Mouse (Mus musculus): Measurements from ENCODE around the gene Mylip. TPM values are rescaled to one million over a fixed set of nuclear protein-coding genes. Genes with fewer than 3 reads are reported as not detected.

Gene Mylip
- polyA plus RNA-seq, 3 experiments from 2014 or later = 9.4 to 14.9 (median 13.6) TPM

GRCm38 (mm10) chr13:45391854-45392454 lies 2.4 kb downstream of the Mylip start:
- ATAC-seq = no peak

DNA sequence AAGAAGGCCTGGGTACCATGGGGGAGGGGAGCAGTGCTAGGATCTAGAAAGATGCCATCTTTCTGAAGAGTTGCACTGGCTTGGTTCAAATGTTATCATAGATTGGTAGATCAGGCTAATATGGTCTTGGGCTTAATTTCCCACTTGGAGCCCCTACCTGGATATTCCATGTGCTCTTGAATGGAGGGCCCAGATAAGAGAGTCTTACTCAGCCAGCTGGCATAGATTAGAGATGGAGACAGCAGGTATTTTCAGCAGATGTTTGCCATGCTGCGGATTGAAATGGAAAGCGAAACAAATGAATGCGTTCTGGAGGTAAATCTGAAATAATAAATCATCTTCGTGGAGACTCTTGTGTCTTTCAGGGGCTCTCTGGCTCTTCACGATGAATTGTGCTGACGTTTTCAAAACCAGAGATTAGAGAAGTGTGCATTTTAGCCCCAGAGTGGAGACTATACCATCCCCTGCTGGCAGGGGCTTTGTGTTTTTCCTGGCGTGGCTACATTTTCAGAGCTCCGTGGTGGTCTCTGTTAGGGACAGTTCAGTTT lies 4.8 kb downstream of the Mylip start:
- ATAC-seq = no peak

DNA sequence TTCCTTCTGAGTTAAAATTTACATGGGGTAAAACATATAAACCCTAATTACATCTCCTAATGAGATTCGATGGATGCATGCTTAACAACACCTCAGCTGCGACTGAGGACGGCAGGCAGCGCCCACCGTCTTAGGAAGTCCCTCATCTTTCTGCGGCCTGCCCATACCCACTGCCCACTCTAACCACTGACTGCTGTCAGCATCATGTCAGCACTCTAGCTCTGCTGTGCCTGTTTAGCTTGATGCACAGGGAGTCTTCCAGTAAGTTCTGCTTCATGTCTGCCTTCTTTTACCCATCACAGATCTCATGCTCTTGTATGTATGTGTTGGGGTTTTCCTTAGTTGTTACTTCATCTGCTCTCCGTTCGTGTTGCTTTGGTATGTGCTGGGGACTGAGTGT lies 7.2 kb downstream of the Mylip start:
- ATAC-seq = no peak

GRCm38 (mm10) chr13:45397240-45397639 lies 7.7 kb downstream of the Mylip start:
- no peak for ATAC-seq

DNA sequence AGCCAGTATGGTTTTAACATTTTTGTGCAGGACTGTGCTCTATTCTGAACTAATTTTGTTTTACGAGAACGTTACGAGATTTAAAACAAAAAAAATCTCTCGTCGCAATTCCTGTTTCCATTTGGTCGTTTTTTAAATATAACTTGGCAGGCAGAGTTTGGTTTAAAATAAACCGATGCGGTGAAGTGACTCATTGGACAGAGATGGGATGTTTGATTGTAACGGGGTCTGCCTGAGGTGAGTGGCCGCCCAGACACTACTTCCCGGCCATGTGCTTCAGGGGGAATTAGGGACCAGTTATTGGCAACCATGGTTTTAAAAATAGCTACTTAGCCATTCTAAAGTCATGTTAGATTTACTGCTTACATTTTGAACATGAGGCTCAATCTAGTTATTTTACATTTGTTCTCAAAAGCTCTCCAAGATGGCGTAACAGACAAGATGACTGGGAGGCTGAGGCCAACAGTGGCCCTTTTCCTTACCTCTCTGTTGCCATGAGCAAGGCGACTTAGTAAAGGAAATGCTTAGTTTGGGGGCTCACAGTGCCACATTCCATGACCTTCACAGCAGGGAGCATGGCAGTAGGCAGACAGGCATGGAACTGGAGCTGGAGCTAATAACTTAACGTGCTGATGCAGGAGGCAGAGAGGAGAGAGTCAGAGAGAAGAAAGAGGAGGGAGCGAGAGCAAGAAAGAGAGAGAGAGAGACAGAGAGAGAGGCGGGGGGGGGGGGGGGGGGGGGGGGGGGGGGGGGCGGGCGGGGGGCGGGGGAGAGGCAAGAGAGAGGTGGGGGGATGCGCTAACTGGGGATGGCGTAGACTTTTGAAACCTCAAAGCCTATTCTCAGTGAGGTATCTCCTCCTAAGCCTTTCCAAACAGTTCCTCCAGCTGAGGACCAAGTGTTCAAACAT lies 8.6 kb downstream of the Mylip start:
- ATAC-seq = no peak

DNA sequence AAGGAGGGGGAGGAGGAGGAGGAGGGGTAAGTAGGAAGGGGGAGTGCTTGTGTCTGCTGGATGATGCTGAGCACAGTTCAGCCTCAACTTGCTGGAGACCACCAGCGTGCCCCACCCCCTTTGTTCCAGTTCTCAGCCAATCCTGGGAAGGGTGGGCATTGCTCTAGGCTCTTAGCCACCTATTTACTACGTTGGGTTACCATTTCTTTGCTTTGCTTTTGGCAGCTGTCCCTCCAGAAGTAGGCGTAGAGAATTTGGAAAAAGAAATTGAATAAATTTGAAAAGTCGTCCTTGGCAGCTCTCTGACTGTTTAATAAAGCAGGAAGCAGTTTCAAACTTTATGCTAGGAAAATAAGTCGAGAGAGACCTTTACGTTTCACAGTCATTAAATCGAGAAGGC lies 11.2 kb downstream of the Mylip start:
- no peak for ATAC-seq

- no peak for ATAC-seq
Measured at GRCm38 (mm10) chr13:45401816-45402215, 12.3 kb downstream of the Mylip start.

- ATAC-seq = no peak
Measured at GRCm38 (mm10) chr13:45402316-45403039, 12.9 kb downstream of the Mylip start.

- ATAC-seq = no peak
Measured at GRCm38 (mm10) chr13:45404269-45404668, 14.7 kb downstream of the Mylip start.

GRCm38 (mm10) chr13:45405194-45405810 lies 15.8 kb downstream of the Mylip start:
- ATAC-seq = no peak

- ATAC-seq = no peak
Measured at GRCm38 (mm10) chr13:45406289-45406688, 16.7 kb downstream of the Mylip start.

DNA sequence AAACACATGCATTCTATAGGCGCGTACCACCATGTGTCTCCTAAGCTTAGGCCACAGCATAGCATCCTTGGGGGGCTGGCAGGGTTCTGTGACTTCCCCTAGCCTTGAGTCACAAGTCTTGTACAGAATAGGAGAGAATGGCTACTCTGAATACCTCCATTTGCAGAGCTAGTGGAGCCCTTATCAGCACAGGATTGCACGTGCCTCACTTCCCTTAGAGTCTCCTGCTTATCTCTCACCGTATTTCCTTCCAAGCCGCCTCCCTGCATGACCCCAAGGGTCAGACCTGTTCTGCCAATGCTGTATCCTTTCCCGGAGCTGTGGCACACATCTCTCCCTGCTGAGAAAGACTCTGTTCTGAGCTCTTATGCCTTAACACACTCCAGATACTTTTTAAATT lies 17.2 kb downstream of the Mylip start:
- no peak for ATAC-seq

- ATAC-seq = no peak
Measured at GRCm38 (mm10) chr13:45410936-45411335, 21.4 kb downstream of the Mylip start.

GRCm38 (mm10) chr13:45413066-45413465 lies 23.5 kb downstream of the Mylip start:
- ATAC-seq = no peak

GRCm38 (mm10) chr13:45414031-45414430 lies 24.5 kb downstream of the Mylip start:
- ATAC-seq = no peak

GRCm38 (mm10) chr13:45416621-45417057 lies 27.1 kb downstream of the Mylip start:
- no peak for ATAC-seq

- ATAC-seq = no peak
Measured at GRCm38 (mm10) chr13:45418986-45419385, 29.4 kb downstream of the Mylip start.

DNA sequence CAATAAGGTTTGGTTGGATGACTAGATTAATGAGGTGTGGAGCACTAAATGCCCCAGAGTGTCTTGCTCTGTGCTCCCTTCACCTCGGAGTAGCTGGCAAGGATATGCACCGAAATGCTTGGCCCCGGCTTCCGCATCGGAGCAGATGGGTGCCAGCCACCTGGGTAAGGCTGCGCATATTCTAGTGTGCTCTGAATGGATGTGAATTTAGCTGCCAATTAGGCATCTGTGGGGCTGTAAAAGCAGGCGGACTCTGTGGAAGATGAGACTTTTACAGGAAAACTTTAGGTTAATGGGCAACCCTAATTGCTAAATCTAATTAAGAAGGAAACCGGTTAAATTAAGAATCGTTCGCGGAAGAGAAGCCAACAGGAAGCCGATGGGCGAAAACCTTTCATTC lies 32.7 kb downstream of the Mylip start:
- no peak for ATAC-seq

- ATAC-seq = no peak
Measured at GRCm38 (mm10) chr13:45422709-45423108, 33.2 kb downstream of the Mylip start.

- ATAC-seq = no peak
Measured at GRCm38 (mm10) chr13:45423905-45424304, 34.4 kb downstream of the Mylip start.

GRCm38 (mm10) chr13:45429239-45429638 lies 39.7 kb downstream of the Mylip start:
- no peak for ATAC-seq

- no peak for ATAC-seq
Measured at GRCm38 (mm10) chr13:45437134-45437533, 47.6 kb downstream of the Mylip start.

DNA sequence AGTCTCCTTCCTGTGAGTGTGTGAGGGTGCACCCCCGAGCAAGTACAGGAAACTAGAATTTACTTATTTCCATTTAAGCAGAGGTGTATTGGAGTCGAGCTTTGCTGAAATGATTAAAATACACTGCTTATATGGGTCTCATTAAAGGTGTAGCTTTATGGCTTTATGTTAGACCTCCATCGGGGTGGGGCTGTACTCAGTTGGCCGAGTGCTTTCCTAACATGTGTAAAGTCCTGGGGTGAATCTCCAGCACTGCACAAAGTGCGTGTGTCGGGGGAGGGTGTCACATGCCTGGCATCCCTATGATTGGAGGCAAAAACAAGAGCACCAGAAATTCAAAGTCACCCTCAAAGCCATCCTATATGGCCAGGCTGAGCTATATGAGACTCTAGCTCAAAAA lies 49.3 kb downstream of the Mylip start:
- ATAC-seq = no peak

Data from inflammation-experienced regulatory T-cells, adult 6 months (primary cell).